Comparison of ENCODE assay signal across 9 mouse cellular contexts in genomic region chr9:112234505-112235024, GRCm38 (mm10). TPM values are rescaled to one million over a fixed set of nuclear protein-coding genes. Genes with fewer than 3 reads are reported as not detected.
DNase-seq lines count a peak whose midpoint lies in the region; ATAC-seq and TF ChIP-seq lines count a peak whose summit lies in the region.
"Had no signal": no experiment of that assay in that cellular context is flagged by ENCODE, and none has a peak within 500 bp of the region (broad histone marks: within the 10 kb centered on the region; RNA-seq: fewer than 3 reads in every experiment).

No protein-coding gene starts in this region.

- intact Hi-C loops in heart, postnatal 14 days (cut with DNase I) = no loop called here

- peaks cover 79% of the 10 kb centered on the region for H3K27me3 ChIP-seq in heart, embryonic 13.5 days (replicated peaks)
- peaks cover 85% of the 10 kb centered on the region for H3K27me3 ChIP-seq in embryonic facial prominence, embryonic 13.5 days
- H3K27me3 ChIP-seq in intestine, embryonic 15.5 days (replicated peaks) = peaks cover 44% of the 10 kb centered on the region
- H3K27me3 ChIP-seq in myocyte (ENCODE audit: control insufficient read depth, insufficient read depth, insufficient read length) = peaks cover 9% of the 10 kb centered on the region

- H3K36me3 ChIP-seq in heart, embryonic 13.5 days = no peaks in the 10 kb centered on the region
- no peaks in the 10 kb centered on the region for H3K36me3 ChIP-seq in embryonic facial prominence, embryonic 13.5 days
- H3K36me3 ChIP-seq in intestine, embryonic 15.5 days = no peaks in the 10 kb centered on the region
- no peaks in the 10 kb centered on the region for H3K36me3 ChIP-seq in myocyte (ENCODE audit: control insufficient read depth, insufficient read depth)

- DNase-seq in heart, postnatal 14 days = no peak
- DNase-seq in adrenal gland, postnatal 25 days = peak; percentile 9
- peak; percentile 69 for DNase-seq in thymus, postnatal 4 days
- DNase-seq in left cerebral cortex, adult 9 months (ENCODE audit: low spot score in 2 of 2) = no peak

- no peaks in the 10 kb centered on the region for H3K9me3 ChIP-seq in heart, embryonic 13.5 days
- H3K9me3 ChIP-seq in embryonic facial prominence, embryonic 13.5 days = no peaks in the 10 kb centered on the region
- no peaks in the 10 kb centered on the region for H3K9me3 ChIP-seq in intestine, embryonic 15.5 days

- peak overlapping the region; percentile 34 for H3ac ChIP-seq in myocyte (ENCODE audit: control insufficient read depth, insufficient read length)

- peak overlapping the region; percentile 89 for H3K4me2 ChIP-seq in heart, embryonic 13.5 days
- H3K4me2 ChIP-seq in embryonic facial prominence, embryonic 13.5 days = peak overlapping the region; percentile 81
- H3K4me2 ChIP-seq in intestine, embryonic 15.5 days (replicated peaks) = peak overlapping the region; percentile 62
- peak overlapping the region; percentile 66 for H3K4me2 ChIP-seq in myocyte (ENCODE audit: low read depth)

- H3K4me3 ChIP-seq in heart, embryonic 13.5 days = peak overlapping the region; percentile 57
- peak overlapping the region; percentile 48 for H3K4me3 ChIP-seq in embryonic facial prominence, embryonic 13.5 days
- peak overlapping the region; percentile 29 for H3K4me3 ChIP-seq in intestine, embryonic 15.5 days (replicated peaks)
- peak overlapping the region; percentile 17 for H3K4me3 ChIP-seq in myocyte

- H3K27ac ChIP-seq in heart, embryonic 13.5 days (replicated peaks) = no peak overlapping the region
- no peak overlapping the region for H3K27ac ChIP-seq in embryonic facial prominence, embryonic 13.5 days
- H3K27ac ChIP-seq in intestine, embryonic 15.5 days = no peak overlapping the region

- H3K79me2 ChIP-seq in myocyte (ENCODE audit: control insufficient read depth, insufficient read depth) = no peaks in the 10 kb centered on the region

- peak; percentile 24 for TF ChIP-seq POLR2A in myocyte (IDR thresholded peaks at IDR 0.05; ENCODE audit: insufficient read length, low read depth)

- WGBS in heart, embryonic 13.5 days = 2% methylated on average over 24 of the region's 24 CpGs
- WGBS in embryonic facial prominence, embryonic 13.5 days = under 1% methylated on average over 24 of the region's 24 CpGs
- 1% methylated on average over 24 of the region's 24 CpGs for WGBS in intestine, embryonic 15.5 days

- peaks cover 15% of the 10 kb centered on the region for H3K4me1 ChIP-seq in heart, embryonic 13.5 days
- peaks cover 19% of the 10 kb centered on the region for H3K4me1 ChIP-seq in embryonic facial prominence, embryonic 13.5 days
- 0 out of 2 replicates have a peak, but pooled peaks cover 4% of the 10 kb centered on the region for H3K4me1 ChIP-seq in intestine, embryonic 15.5 days (replicated peaks)

- no peak for ATAC-seq in heart, embryonic 13.5 days (ENCODE audit: extremely low read depth, insufficient number of reproducible peaks, low FRiP score, low TSS enrichment)
- no peak for ATAC-seq in embryonic facial prominence, embryonic 13.5 days (ENCODE audit: insufficient number of reproducible peaks, insufficient read depth, low FRiP score, low TSS enrichment, low read depth)
- ATAC-seq in intestine, embryonic 15.5 days = no peak
- ATAC-seq: Patski had no signal

- H3K9ac ChIP-seq in heart, embryonic 13.5 days = peak overlapping the region; percentile 70
- H3K9ac ChIP-seq in embryonic facial prominence, embryonic 13.5 days = no peak overlapping the region; the same call in 1 of the 2 replicates
- no peak overlapping the region for H3K9ac ChIP-seq in intestine, embryonic 15.5 days

TF ChIP-seq in myocyte, 11 proteins besides CTCF, POLR2A, EP300 and RAD21:
- no peak for TF ChIP-seq MYOD1 (IDR thresholded peaks at IDR 0.05; ENCODE audit: control insufficient read depth in 1 of 3, insufficient read length in 2 of 3, low read depth in 2 of 3)
- no peak for TF ChIP-seq TCF3 (IDR thresholded peaks at IDR 0.05; ENCODE audit: insufficient read length, low read depth)
- TF ChIP-seq SRF (IDR thresholded peaks at IDR 0.05; ENCODE audit: control insufficient read depth, insufficient read length, low read depth) = no peak
- TF ChIP-seq USF1 (IDR thresholded peaks at IDR 0.05; ENCODE audit: low read depth) = no peak
- no peak for TF ChIP-seq CEBPB (IDR thresholded peaks at IDR 0.05; ENCODE audit: insufficient read depth, poor library complexity, severe bottlenecking)
- TF ChIP-seq TCF12 (IDR thresholded peaks at IDR 0.05; ENCODE audit: insufficient read depth, poor library complexity, severe bottlenecking) = no peak
- TF ChIP-seq MAX (IDR thresholded peaks at IDR 0.05; ENCODE audit: low read depth) = no peak
- no peak for TF ChIP-seq MYOG (IDR thresholded peaks at IDR 0.05; ENCODE audit: control insufficient read depth in 1 of 3, insufficient read depth in 1 of 3, insufficient read length in 2 of 3, low read depth in 2 of 3)
- TF ChIP-seq REST (IDR thresholded peaks at IDR 0.05; ENCODE audit: insufficient read depth, insufficient read length) = no peak
- TF ChIP-seq POLR2AphosphoS2 (IDR thresholded peaks at IDR 0.05; ENCODE audit: insufficient read length, low read depth) = no peak
- no peak for TF ChIP-seq E2F4 (IDR thresholded peaks at IDR 0.05; ENCODE audit: insufficient read depth)

RNA-seq across cellular contexts. Expression of gene Arpp21, which starts 1.2 kb away (rescaled TPM):
- polyA plus RNA-seq in heart, embryonic 13.5 days (2015; fragmentation: Nextera tagmentation; extraction: Ambion mirVana) = 2.4 and 3.2 TPM in 2 replicates
- 1 to 10 TPM; 3.6 to 9.1 TPM for total RNA-seq in heart, postnatal 14 days (2021)
- total RNA-seq in adrenal gland, postnatal 25 days (2021) = 0.24 TPM in 1 of 2 replicates, not detected in the other
- polyA plus RNA-seq in embryonic facial prominence, embryonic 13.5 days (2015; fragmentation: Nextera tagmentation; extraction: Ambion mirVana) = 5.4 and 6.8 TPM in 2 replicates
- polyA plus RNA-seq in intestine, embryonic 15.5 days (2015; fragmentation: Nextera tagmentation; extraction: Ambion mirVana) = 0.70 and 1.1 TPM in 2 replicates
- polyA plus RNA-seq in myocyte (2012; fragmentation: generic; extraction: Trizol) = 36.1 TPM
- polyA plus RNA-seq: Patski had no signal

Comparison
In these comparisons a context has a peak if more than half of its experiments do, and no peak if none do; other contexts are left out.
1. DNase-seq: peak in adrenal gland, postnatal 25 days (single experiment) and thymus, postnatal 4 days (single experiment); none in heart, postnatal 14 days (0 of 2) and left cerebral cortex, adult 9 months (0 of 2).
2. Peak in every context shown above with its lines, with median percentiles within 50 percentile points of each other: H3K4me2 ChIP-seq and H3K4me3 ChIP-seq.